Mouse (Mus musculus) brain, adult 2 months (tissue): ENCODE measurements around the gene Yif1a.
"Not testable (repeated sequence)": the region's sequence is repeated elsewhere in the genome, so short reads cannot be mapped to it uniquely, and the experiment has no call there.

ENCODE experiments used
- DNase-seq: peaks from one replicate; pipeline ENCODE4 v3.0.0; 2011; ENCODE audit warnings: low read depth, low spot score

Gene Yif1a

GRCm38 (mm10) chr19:5085145-5085863 is 3.0 kb upstream of the Yif1a start, which contains the start of gene Tmem151a:
Gene Tmem151a, minus strand, starts transcription at chr19:5085531.
- DNase-seq, result peak; percentile 87

GRCm38 (mm10) chr19:5086533-5086932 is 1.8 kb upstream of the Yif1a start:
- DNase-seq, result not testable (repeated sequence)

DNA sequence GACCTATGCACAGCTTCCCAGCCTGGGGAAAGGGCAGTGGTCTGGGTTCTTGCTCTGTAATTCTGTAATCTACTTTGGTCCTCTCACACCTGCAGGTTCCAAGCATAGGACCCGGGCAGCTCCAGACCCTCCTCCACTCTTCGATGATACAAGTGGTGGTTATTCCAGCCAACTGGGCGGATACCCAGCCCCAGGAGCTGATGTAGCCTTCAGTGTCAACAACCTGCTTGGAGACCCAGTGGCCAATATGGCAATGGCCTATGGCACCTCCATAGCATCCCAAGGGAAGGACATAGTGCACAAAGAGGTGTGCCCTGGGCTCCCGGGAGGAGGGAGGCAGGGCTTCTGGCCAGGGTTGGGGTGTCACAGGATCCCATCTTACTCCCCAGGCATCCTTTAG is 986 bp downstream of the Yif1a start:
- DNase-seq, result no peak

DNA sequence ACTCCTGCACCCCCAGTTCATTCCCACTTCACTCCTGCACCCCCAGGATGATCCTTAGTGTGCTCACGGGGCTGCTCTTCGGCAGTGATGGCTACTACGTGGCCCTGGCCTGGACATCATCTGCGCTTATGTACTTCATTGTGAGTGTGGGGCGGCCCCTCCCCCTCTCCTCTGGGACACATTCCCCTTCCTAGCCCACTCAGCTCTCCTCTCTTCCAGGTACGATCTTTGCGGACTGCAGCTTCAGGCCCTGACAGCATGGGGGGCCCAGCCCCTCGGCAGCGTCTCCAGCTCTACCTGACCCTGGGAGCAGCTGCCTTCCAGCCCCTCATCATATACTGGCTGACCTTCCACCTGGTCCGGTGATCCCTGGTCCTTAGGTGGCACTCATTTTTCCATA is 3.7 kb downstream of the Yif1a start:
- DNase-seq, result no peak

DNA sequence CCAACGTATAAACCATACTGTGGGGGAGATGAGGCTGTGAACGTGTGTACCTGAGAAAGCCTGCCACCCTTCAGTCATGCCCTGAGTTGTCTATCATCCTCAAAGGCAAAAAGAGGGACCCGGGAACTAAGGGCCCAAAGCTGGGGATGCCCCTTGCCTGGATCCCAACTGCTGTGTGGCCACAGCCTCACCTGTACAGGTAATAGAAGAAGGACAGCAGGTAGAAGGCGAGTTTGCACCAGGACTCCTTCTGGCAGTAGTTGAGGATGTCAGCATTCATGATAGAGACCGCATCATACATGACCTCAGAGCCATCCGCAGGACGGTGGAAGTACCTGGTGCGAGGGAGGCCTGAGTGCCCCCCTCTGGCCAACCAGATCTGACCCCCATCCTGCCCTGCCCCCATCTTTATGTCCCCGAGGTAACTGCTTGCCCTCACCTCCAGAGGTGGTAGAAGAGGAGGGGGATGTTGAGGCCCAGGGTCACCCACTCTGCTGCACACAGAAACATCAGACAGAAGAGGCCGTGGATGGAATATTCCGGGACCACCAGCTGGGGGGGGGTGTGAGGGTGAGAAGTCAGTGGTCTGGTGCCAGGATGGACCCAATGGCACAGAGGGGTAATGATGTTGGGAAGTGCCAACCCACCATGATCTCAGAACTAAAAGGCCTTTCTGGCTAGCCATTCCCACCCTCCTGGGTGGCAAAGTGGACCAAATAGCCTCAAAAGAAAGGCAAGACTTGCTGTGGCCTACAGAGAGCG is 5.3 kb downstream of the Yif1a start:
- DNase-seq, result no peak

GRCm38 (mm10) chr19:5094243-5094632 is 5.9 kb downstream of the Yif1a start:
- DNase-seq, result peak; percentile 97

- DNase-seq, result peak; percentile 60
These were observed 6.5 kb downstream of the Yif1a start for GRCm38 (mm10) chr19:5094746-5095417.

DNA sequence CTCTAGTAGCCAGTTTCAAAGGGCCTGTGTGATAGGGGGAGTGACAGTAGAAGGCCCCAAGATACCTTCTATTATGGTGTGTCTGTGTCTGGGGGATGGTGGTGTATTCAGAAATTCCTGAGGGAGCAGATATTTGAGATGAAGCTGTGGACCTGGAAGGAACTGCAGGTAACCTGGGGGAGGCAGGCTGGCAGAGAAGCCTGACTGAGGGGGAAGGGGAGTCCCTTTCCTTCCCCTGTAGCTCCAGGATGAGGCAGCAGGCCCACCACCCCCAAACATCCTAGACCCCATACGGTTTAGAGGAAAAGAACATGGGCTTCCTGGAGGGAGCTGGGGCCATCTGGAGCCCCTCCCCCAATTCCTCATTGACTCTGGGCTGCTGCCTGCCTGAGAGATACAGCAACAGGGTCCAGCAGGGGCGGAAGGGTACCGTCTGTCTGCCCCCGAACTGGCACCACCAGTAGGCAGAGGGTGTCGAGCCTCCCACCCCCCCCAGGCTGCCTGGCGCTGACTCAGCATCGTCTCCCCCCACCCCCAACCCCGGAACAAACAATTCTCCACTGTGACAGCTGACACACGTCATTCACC is 7.6 kb downstream of the Yif1a start:
- no peak for DNase-seq

GRCm38 (mm10) chr19:5097521-5098362 is 9.4 kb downstream of the Yif1a start:
- no peak for DNase-seq

GRCm38 (mm10) chr19:5098363-5099143 is 10.2 kb downstream of the Yif1a start, which contains the start of gene Cnih2:
Gene Cnih2, minus strand, starts transcription at chr19:5098521.
- peak; percentile 82 for DNase-seq

- DNase-seq, result no peak
These were observed 17.7 kb downstream of the Yif1a start for GRCm38 (mm10) chr19:5106074-5106473.

DNA sequence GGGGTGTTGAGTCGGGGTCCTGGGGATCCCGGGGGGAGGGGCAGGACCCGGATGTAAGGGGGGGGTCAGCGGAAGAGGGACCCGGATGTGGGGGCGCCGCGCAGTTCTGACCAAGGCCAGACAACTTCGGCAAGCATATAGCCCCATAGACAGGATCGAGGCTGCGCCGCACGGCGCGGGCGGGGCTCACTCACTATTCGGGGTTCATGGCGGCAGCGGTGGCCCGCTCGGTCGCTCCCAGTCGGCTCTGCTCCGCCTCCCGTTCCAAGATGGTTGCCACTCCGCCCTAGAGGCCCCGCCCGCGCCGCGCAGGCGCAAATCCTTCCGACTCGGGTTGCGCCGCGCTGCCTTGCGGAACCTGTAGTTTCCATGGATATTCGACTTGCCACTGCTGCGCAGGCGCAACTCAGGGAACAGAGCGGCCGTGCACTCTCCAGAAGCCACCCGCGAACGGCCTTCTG is 18.4 kb downstream of the Yif1a start, which contains the start of gene Rab1b:
Gene Rab1b, minus strand, starts transcription at position 342 of the 461 bp plus-strand sequence.
- peak; percentile 99 for DNase-seq

DNA sequence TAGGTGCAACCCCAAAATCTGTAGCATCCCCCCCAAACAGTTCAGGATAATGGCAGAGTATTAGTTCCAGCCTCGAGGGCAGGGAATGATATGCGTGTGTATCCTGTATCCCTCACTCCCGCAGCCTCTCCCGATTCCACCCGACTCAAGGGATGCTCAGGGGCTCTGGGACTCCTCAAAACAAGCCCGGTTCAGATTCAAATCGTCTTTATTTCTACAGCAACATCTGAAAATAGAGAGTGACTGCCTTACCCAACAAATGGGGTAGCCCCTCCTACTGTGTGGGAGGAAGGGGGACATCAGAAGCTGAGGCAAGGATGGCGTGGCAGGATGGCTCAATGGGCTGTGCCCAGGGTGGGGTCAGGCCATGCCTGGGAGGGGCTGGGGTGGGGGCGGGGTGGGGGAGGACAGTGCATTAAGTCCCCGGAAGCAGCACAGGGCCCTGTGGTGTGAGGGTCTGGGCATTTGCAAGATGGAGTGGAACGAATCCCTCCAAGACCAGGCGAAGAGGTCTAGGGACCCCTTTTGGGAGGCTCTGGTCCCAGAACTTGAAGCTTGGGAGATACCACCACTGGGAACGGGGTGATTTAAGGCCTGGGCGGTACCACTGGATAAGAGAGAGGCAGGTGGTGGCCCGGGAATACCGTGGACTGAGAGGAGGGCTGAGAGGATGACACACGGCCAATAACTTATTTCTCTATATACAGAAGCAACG is 19.4 kb downstream of the Yif1a start:
- no peak for DNase-seq

GRCm38 (mm10) chr19:5108271-5108575 is 19.9 kb downstream of the Yif1a start:
- DNase-seq, result no peak

DNA sequence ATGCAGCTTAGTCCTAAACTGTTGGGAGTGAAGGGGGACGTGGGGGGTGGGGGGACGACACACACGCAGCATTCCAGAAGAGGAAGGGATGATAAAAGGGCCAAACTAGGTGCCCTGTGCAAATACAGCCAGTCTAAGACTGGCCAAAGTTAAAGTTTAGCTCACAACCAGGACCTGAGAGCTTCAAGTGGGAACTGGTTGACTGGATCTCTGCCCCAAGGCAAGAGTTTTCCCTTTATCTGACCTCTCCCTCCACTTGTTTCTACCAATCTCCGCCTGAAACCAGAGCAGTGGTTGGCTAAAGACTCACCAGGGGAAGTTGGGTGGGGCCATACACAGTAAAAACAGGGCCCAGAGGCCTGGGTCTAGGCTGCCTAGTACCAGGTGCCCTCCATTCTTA is 20.4 kb downstream of the Yif1a start:
- DNase-seq, result no peak

- DNase-seq, result peak; percentile 49
These were observed 21.5 kb downstream of the Yif1a start for GRCm38 (mm10) chr19:5109659-5110453.

DNA sequence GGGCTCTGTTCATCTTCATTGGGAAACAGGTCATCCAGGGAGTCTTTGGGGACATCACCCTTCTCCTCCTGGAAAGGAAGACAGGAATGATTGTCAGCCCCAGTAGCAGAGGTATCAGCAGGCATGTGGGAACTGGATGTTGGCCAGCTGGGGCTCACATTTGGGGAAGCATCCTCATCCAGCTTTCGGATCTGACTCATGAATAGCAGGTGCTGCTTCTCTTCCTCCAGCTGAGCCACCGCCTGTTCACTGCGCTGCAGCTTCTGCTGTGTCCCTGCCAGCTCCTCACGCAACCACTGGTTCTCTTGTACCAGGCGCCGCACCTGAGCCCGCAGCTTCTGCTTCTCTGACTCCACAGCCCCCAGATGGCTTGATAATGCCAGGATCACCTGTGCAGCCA is 25.4 kb downstream of the Yif1a start:
- peak; percentile 84 for DNase-seq

- peak; percentile 95 for DNase-seq
These were observed 29.4 kb downstream of the Yif1a start for GRCm38 (mm10) chr19:5117494-5118383.
